In genomic region chr11:55023049-55023564, GRCm38 (mm10) we compare ENCODE assay signal across 8 mouse cellular contexts. TPM values are rescaled to one million over a fixed set of nuclear protein-coding genes. Genes with fewer than 3 reads are reported as not detected.
DNase-seq lines count a peak whose midpoint lies in the region; ATAC-seq and TF ChIP-seq lines count a peak whose summit lies in the region.

No protein-coding gene starts in this region.

- WGBS in hindbrain, embryonic 16.5 days: 14% methylated on average over 10 of the region's 10 CpGs

- H3K9me3 ChIP-seq in hindbrain, embryonic 16.5 days (ENCODE audit: control insufficient read depth, low read length): no peaks in the 10 kb centered on the region

- DNase-seq in NIH3T3 (ENCODE audit: low read depth): peak; percentile 93
- peak; percentile 24 to 39 for DNase-seq in cerebellum, postnatal 36 days
- DNase-seq in gastrocnemius, adult 2 months: peak; percentile 93
- DNase-seq in left cerebral cortex, postnatal 14 days (ENCODE audit: low spot score in 2 of 2): peak; percentile 79 to 81
- DNase-seq in right cerebral cortex, postnatal 14 days: peak; percentile 80
- peak; percentile 86 for DNase-seq in urinary bladder, postnatal 14 days (ENCODE audit: low spot score)

- no peaks in the 10 kb centered on the region for H3K36me3 ChIP-seq in hindbrain, embryonic 16.5 days (ENCODE audit: control insufficient read depth, insufficient read depth, low read length)

- H3K4me2 ChIP-seq in hindbrain, embryonic 16.5 days (ENCODE audit: low read length): peak overlapping the region; percentile 4; the same call in 1 of the 2 replicates

- H3K4me3 ChIP-seq in gastrocnemius, adult 2 months: peak overlapping the region; percentile 52
- H3K4me3 ChIP-seq in hindbrain, embryonic 16.5 days (ENCODE audit: low read length): no peak overlapping the region

- intact Hi-C loops in gastrocnemius, adult 2 months (cut with DNase I): no loop called here
- intact Hi-C loops in left cerebral cortex, postnatal 14 days (cut with DNase I): no loop called here

- ATAC-seq in hindbrain, embryonic 16.5 days: peak; percentile 87
- peak; percentile 90 for ATAC-seq in megakaryocyte-erythroid progenitor cell, adult 5-6 weeks (replicated peaks; ENCODE audit: low FRiP score, low TSS enrichment, poor library complexity, severe bottlenecking)

- H3K9ac ChIP-seq in hindbrain, embryonic 16.5 days (ENCODE audit: low read depth, low read length): no peak overlapping the region

- no peaks in the 10 kb centered on the region for H3K27me3 ChIP-seq in hindbrain, embryonic 16.5 days (replicated peaks; ENCODE audit: control insufficient read depth, insufficient read depth, low read length)

- peaks cover 22% of the 10 kb centered on the region for H3K4me1 ChIP-seq in hindbrain, embryonic 16.5 days (ENCODE audit: control insufficient read depth, insufficient read depth, low read depth, low read length)

- H3K27ac ChIP-seq in gastrocnemius, adult 2 months: peak overlapping the region; percentile 90
- peak overlapping the region; percentile 80 for H3K27ac ChIP-seq in hindbrain, embryonic 16.5 days (ENCODE audit: low read depth, low read length)

- no peak for TF ChIP-seq CTCF in gastrocnemius, adult 2 months (IDR thresholded peaks at IDR 0.05)

RNA-seq across cellular contexts. Expression of gene Anxa6, which starts 10.1 kb away (rescaled TPM):
- 100 to 1,000 TPM; 166 to 187 TPM for total RNA-seq in gastrocnemius, adult 2 months (2021)
- 72.4 and 84.0 TPM in 2 replicates for polyA plus RNA-seq in hindbrain, embryonic 16.5 days (2015; fragmentation: Nextera tagmentation; extraction: Ambion mirVana)
- total RNA-seq in left cerebral cortex, postnatal 14 days (2021): 10 to 100 TPM; 84.5 to 90.8 TPM
- 18.3 and 28.5 TPM in 2 replicates for total RNA-seq in megakaryocyte-erythroid progenitor cell, adult 5-6 weeks (2014; fragmentation: Nextera tagmentation)
- total RNA-seq in megakaryocyte-erythroid progenitor cell, adult 5-6 weeks (2017): 25.3 and 26.7 TPM in 2 replicates

RNA-seq across cellular contexts. Expression of gene Ccdc69, which starts 54.8 kb away (rescaled TPM):
- total RNA-seq in gastrocnemius, adult 2 months (2021): 1 to 10 TPM; 3.6 to 3.9 TPM
- polyA plus RNA-seq in hindbrain, embryonic 16.5 days (2015; fragmentation: Nextera tagmentation; extraction: Ambion mirVana): 0.50 and 1.00 TPM in 2 replicates
- total RNA-seq in left cerebral cortex, postnatal 14 days (2021): under 1 TPM; 0.27 to 0.55 TPM
- total RNA-seq in megakaryocyte-erythroid progenitor cell, adult 5-6 weeks (2014; fragmentation: Nextera tagmentation): 4.8 and 8.8 TPM in 2 replicates
- total RNA-seq in megakaryocyte-erythroid progenitor cell, adult 5-6 weeks (2017): 9.6 and 15.9 TPM in 2 replicates

Comparison
In these comparisons a context has a peak if more than half of its experiments do, and no peak if none do; other contexts are left out.
1. DNase-seq: peak in every context shown above with its lines; median percentile 93 in NIH3T3; 93 in gastrocnemius, adult 2 months; 86 in urinary bladder, postnatal 14 days; 80 in left cerebral cortex, postnatal 14 days; 80 in right cerebral cortex, postnatal 14 days; 32 in cerebellum, postnatal 36 days.